Mouse (Mus musculus) MEL (cell line): ENCODE measurements around the gene Pdia2. TPM values are rescaled to one million over a fixed set of nuclear protein-coding genes. Genes with fewer than 3 reads are reported as not detected.

ENCODE experiments used
- DNase-seq: peaks from one replicate; pipeline ENCODE4 v3.0.0; 2011; ENCODE audit warnings: low read depth, low spot score
- H3K27ac ChIP-seq: 2 replicates; pipeline ENCODE4 v1.5.1; 2012; ENCODE audit warnings: low read depth, mild to moderate bottlenecking, control low read depth, low read length, moderate library complexity; ENCODE audit not compliant: control insufficient read depth
- H3K27me3 ChIP-seq, 2 experiments: fragments of 150-350 bp in 1 of 2; sonication (generic) in 1 of 2; 2 replicates each; pipeline ENCODE4 v1.6.1; 2012; ENCODE audit warnings: low read length in 2 of 2, mild to moderate bottlenecking in 2 of 2, improper control_type of control experiment in 1 of 2, moderate library complexity in 1 of 2; ENCODE audit not compliant: insufficient read depth in 2 of 2, control insufficient read depth in 1 of 2
- H3K36me3 ChIP-seq, 2 experiments: 2 replicates each; pipeline ENCODE4 v1.6.1; 2012 to 2014; ENCODE audit warnings: low read length in 2 of 2, improper control_type of control experiment in 1 of 2, inconsistent platforms in 1 of 2, mild to moderate bottlenecking in 1 of 2; ENCODE audit not compliant: insufficient read depth in 2 of 2, control insufficient read depth in 1 of 2
- H3K4me1 ChIP-seq, 2 experiments: fragments of 150-350 bp in 1 of 2; sonication (generic) in 1 of 2; 2 replicates each; pipeline ENCODE4 v1.6.1; 2012; ENCODE audit warnings: low read length in 2 of 2, improper control_type of control experiment in 1 of 2, mild to moderate bottlenecking in 1 of 2; ENCODE audit not compliant: insufficient read depth in 2 of 2, control insufficient read depth in 1 of 2
- H3K4me3 ChIP-seq, 2 experiments: fragments of 150-350 bp in 1 of 2; sonication (generic) in 1 of 2; 2 replicates each; pipeline ENCODE4 v1.5.1; 2012; ENCODE audit warnings: low read depth in 2 of 2, low read length in 2 of 2, mild to moderate bottlenecking in 2 of 2, moderate library complexity in 2 of 2, control low read depth in 1 of 2, improper control_type of control experiment in 1 of 2; ENCODE audit not compliant: control insufficient read depth in 1 of 2, insufficient read depth in 1 of 2
- H3K79me2 ChIP-seq: 2 replicates; pipeline ENCODE4 v1.6.1; 2012; ENCODE audit warnings: mild to moderate bottlenecking, low read length, moderate library complexity; ENCODE audit not compliant: control insufficient read depth, poor library complexity, insufficient read depth
- H3K9ac ChIP-seq: 2 replicates; pipeline ENCODE4 v1.6.1; 2012; ENCODE audit warnings: low read depth, mild to moderate bottlenecking, control low read depth, low read length, moderate library complexity; ENCODE audit not compliant: control insufficient read depth, poor library complexity, severe bottlenecking
- H3K9me3 ChIP-seq: fragments of 150-350 bp; sonication (generic); replicated peaks from 2 replicates; pipeline ENCODE4 v1.6.1; 2012; ENCODE audit warnings: mild to moderate bottlenecking, low read length, improper control_type of control experiment, moderate library complexity; ENCODE audit not compliant: insufficient read depth
- CHD1 ChIP-seq: IDR thresholded peaks from 2 replicates; pipeline ENCODE4 v1.6.1; 2012; ENCODE audit warnings: low read depth, mild to moderate bottlenecking, inconsistent platforms, low read length, improper control_type of control experiment
- CHD2 ChIP-seq: IDR thresholded peaks from 2 replicates; pipeline ENCODE4 v1.6.1; 2011; ENCODE audit warnings: low read length, improper control_type of control experiment
- CTCF ChIP-seq, 3 experiments: IDR thresholded peaks in 2 of 3; conservative IDR thresholded peaks in 1 of 3; 2 replicates each; pipeline ENCODE4 v1.5.1; 2011 to 2012; ENCODE audit warnings: low read length in 3 of 3, low read depth in 2 of 3, mild to moderate bottlenecking in 2 of 3, improper control_type of control experiment in 1 of 3, inconsistent platforms in 1 of 3, mixed read lengths in 1 of 3, moderate library complexity in 1 of 3; ENCODE audit not compliant: control insufficient read depth in 1 of 3, insufficient read depth in 1 of 3, poor library complexity in 1 of 3, severe bottlenecking in 1 of 3
- E2F4 ChIP-seq: IDR thresholded peaks from 2 replicates; pipeline ENCODE4 v1.6.1; 2011; ENCODE audit warnings: low read depth, low read length, improper control_type of control experiment, borderline replicate concordance
- ELF1 ChIP-seq: IDR thresholded peaks from 2 replicates; pipeline ENCODE4 v1.6.1; 2014; ENCODE audit warnings: low read depth, mild to moderate bottlenecking, inconsistent platforms, low read length, improper control_type of control experiment, moderate library complexity
- EP300 ChIP-seq, 2 experiments: IDR thresholded peaks; 2 replicates each; pipeline ENCODE4 v1.6.1; 2011; ENCODE audit warnings: improper control_type of control experiment in 2 of 2, low read length in 2 of 2, low read depth in 1 of 2, mild to moderate bottlenecking in 1 of 2
- ETS1 ChIP-seq: IDR thresholded peaks from 2 replicates; pipeline ENCODE4 v1.6.1; 2012; ENCODE audit warnings: low read depth, mild to moderate bottlenecking, inconsistent platforms, low read length, improper control_type of control experiment, moderate library complexity
- GABPA ChIP-seq: IDR thresholded peaks from 2 replicates; pipeline ENCODE4 v1.6.1; 2012; ENCODE audit warnings: low read depth, mild to moderate bottlenecking, inconsistent platforms, low read length, improper control_type of control experiment, moderate library complexity
- GATA1 ChIP-seq: IDR thresholded peaks from 2 replicates; pipeline ENCODE4 v1.6.1; 2011; ENCODE audit warnings: low read depth, low read length, improper control_type of control experiment
- HCFC1 ChIP-seq: IDR thresholded peaks from 2 replicates; pipeline ENCODE4 v1.6.1; 2012; ENCODE audit warnings: low read depth, mild to moderate bottlenecking, inconsistent platforms, low read length, improper control_type of control experiment, moderate library complexity
- JUND ChIP-seq: IDR thresholded peaks from 2 replicates; pipeline ENCODE4 v1.6.1; 2011; ENCODE audit warnings: low read depth, mild to moderate bottlenecking, improper control_type of control experiment, low read length
- MAFK ChIP-seq: IDR thresholded peaks from 2 replicates; pipeline ENCODE4 v1.6.1; 2011; ENCODE audit warnings: low read depth, mild to moderate bottlenecking, low read length, improper control_type of control experiment, borderline replicate concordance
- MAX ChIP-seq: IDR thresholded peaks from 2 replicates; pipeline ENCODE4 v1.6.1; 2011; ENCODE audit warnings: low read length, improper control_type of control experiment
- MAZ ChIP-seq: IDR thresholded peaks from 2 replicates; pipeline ENCODE4 v1.6.1; 2012; ENCODE audit warnings: low read depth, mild to moderate bottlenecking, inconsistent platforms, low read length, improper control_type of control experiment
- MEF2A ChIP-seq: IDR thresholded peaks from 2 replicates; pipeline ENCODE4 v1.6.1; 2014; ENCODE audit warnings: low read depth, mild to moderate bottlenecking, inconsistent platforms, low read length, improper control_type of control experiment; ENCODE audit not compliant: poor library complexity, insufficient replicate concordance, severe bottlenecking; ENCODE audit errors: extremely low read depth
- MXI1 ChIP-seq: IDR thresholded peaks from 2 replicates; pipeline ENCODE4 v1.6.1; 2011; ENCODE audit warnings: mild to moderate bottlenecking, low read depth, low read length, improper control_type of control experiment
- MYB ChIP-seq: IDR thresholded peaks from 2 replicates; pipeline ENCODE4 v1.6.1; 2011; ENCODE audit warnings: mild to moderate bottlenecking, low read depth, low read length, improper control_type of control experiment
- MYC ChIP-seq: IDR thresholded peaks from 2 replicates; pipeline ENCODE4 v1.6.1; 2011; ENCODE audit warnings: low read depth, mild to moderate bottlenecking, low read length, improper control_type of control experiment, moderate library complexity
- NELFE ChIP-seq: IDR thresholded peaks from 2 replicates; pipeline ENCODE4 v1.6.1; 2011; ENCODE audit warnings: low read depth, low read length, improper control_type of control experiment
- NRF1 ChIP-seq: IDR thresholded peaks from 2 replicates; pipeline ENCODE4 v1.6.1; 2014; ENCODE audit warnings: low read depth, mild to moderate bottlenecking, inconsistent platforms, low read length, improper control_type of control experiment, moderate library complexity; ENCODE audit not compliant: poor library complexity, insufficient read depth, severe bottlenecking
- POLR2A ChIP-seq, 2 experiments: IDR thresholded peaks; 2 replicates each; pipeline ENCODE4 v1.6.1; 2011 to 2012; ENCODE audit warnings: low read length in 2 of 2, mild to moderate bottlenecking in 2 of 2, control low read depth in 1 of 2, improper control_type of control experiment in 1 of 2, low read depth in 1 of 2, moderate library complexity in 1 of 2; ENCODE audit not compliant: control insufficient read depth in 1 of 2, insufficient read depth in 1 of 2, poor library complexity in 1 of 2
- POLR2AphosphoS2 ChIP-seq: IDR thresholded peaks from 2 replicates; pipeline ENCODE4 v1.6.1; 2011; ENCODE audit warnings: low read length, improper control_type of control experiment
- POLR2AphosphoS5 ChIP-seq: IDR thresholded peaks from 2 replicates; pipeline ENCODE4 v1.6.1; 2012; ENCODE audit warnings: low read depth, borderline replicate concordance, mild to moderate bottlenecking, inconsistent platforms, low read length, moderate library complexity, mixed read lengths
- RAD21 ChIP-seq: IDR thresholded peaks from 2 replicates; pipeline ENCODE4 v1.6.1; 2011; ENCODE audit warnings: mild to moderate bottlenecking, low read depth, low read length, improper control_type of control experiment
- RCOR1 ChIP-seq: IDR thresholded peaks from 2 replicates; pipeline ENCODE4 v1.6.1; 2012; ENCODE audit warnings: low read depth, mild to moderate bottlenecking, inconsistent platforms, low read length, improper control_type of control experiment
- SIN3A ChIP-seq: IDR thresholded peaks from 2 replicates; pipeline ENCODE4 v1.6.1; 2012; ENCODE audit warnings: low read length, improper control_type of control experiment, inconsistent platforms
- SMC3 ChIP-seq: IDR thresholded peaks from 2 replicates; pipeline ENCODE4 v1.6.1; 2011; ENCODE audit warnings: low read depth, low read length, improper control_type of control experiment
- TAL1 ChIP-seq: IDR thresholded peaks from 2 replicates; pipeline ENCODE4 v1.6.1; 2012; ENCODE audit warnings: mild to moderate bottlenecking, inconsistent platforms, low read length, moderate library complexity, mixed read lengths
- TBP ChIP-seq: IDR thresholded peaks from 2 replicates; pipeline ENCODE4 v1.8.0; 2011; ENCODE audit warnings: low read depth, low read length, improper control_type of control experiment
- TCF12 ChIP-seq: IDR thresholded peaks from 2 replicates; pipeline ENCODE4 v1.6.1; 2014; ENCODE audit warnings: low read depth, mild to moderate bottlenecking, inconsistent platforms, low read length, improper control_type of control experiment, moderate library complexity
- UBTF ChIP-seq: IDR thresholded peaks from 2 replicates; pipeline ENCODE4 v1.6.1; 2012; ENCODE audit warnings: low read depth, mild to moderate bottlenecking, inconsistent platforms, low read length, improper control_type of control experiment, moderate library complexity, borderline replicate concordance; ENCODE audit not compliant: insufficient read depth
- USF2 ChIP-seq, 2 experiments: IDR thresholded peaks; 2 replicates each; pipeline ENCODE4 v1.6.1; 2011 to 2012; ENCODE audit warnings: improper control_type of control experiment in 2 of 2, low read length in 2 of 2, borderline replicate concordance in 1 of 2, inconsistent platforms in 1 of 2, low read depth in 1 of 2, mild to moderate bottlenecking in 1 of 2; ENCODE audit not compliant: insufficient read depth in 1 of 2
- ZC3H11A ChIP-seq: IDR thresholded peaks from 2 replicates; pipeline ENCODE4 v1.6.1; 2012; ENCODE audit warnings: low read depth, mild to moderate bottlenecking, inconsistent platforms, low read length, improper control_type of control experiment
- ZKSCAN1 ChIP-seq: IDR thresholded peaks from 2 replicates; pipeline ENCODE4 v1.6.1; 2012; ENCODE audit warnings: low read depth, mild to moderate bottlenecking, inconsistent platforms, low read length, improper control_type of control experiment, moderate library complexity
- ZMIZ1 ChIP-seq: IDR thresholded peaks from 2 replicates; pipeline ENCODE4 v1.6.1; 2012; ENCODE audit warnings: low read depth, mild to moderate bottlenecking, inconsistent platforms, low read length, improper control_type of control experiment, moderate library complexity
- ZNF384 ChIP-seq: IDR thresholded peaks from 2 replicates; pipeline ENCODE4 v1.6.1; 2012; ENCODE audit warnings: low read depth, mild to moderate bottlenecking, inconsistent platforms, low read length, improper control_type of control experiment
- polyA plus RNA-seq, 2 experiments: library from polyadenylated mRNA; stranded (reverse) in 1 of 2; unstranded in 1 of 2; fragments of >175 nt in 1 of 2; fragments of >200 nt in 1 of 2; gene quantifications; 2 replicates each; pipeline versions ENCODE4 v1.2.1 to v1.2.4; 2012; ENCODE audit warnings: low replicate concordance in 2 of 2, low read depth in 1 of 2; ENCODE audit not compliant: insufficient read length in 2 of 2, insufficient read depth in 1 of 2, missing spikeins in 1 of 2
- total RNA-seq: library from RNA; depleted of rRNA; stranded (reverse); fragments of 300-350 nt; gene quantifications from 2 replicates; pipeline ENCODE4 v1.2.3, GENCODE M21; 2012

The Pdia2 gene
- total and polyA plus RNA-seq, 3 experiments = 11.2 to 13.6 TPM; not detected in 1

DNA sequence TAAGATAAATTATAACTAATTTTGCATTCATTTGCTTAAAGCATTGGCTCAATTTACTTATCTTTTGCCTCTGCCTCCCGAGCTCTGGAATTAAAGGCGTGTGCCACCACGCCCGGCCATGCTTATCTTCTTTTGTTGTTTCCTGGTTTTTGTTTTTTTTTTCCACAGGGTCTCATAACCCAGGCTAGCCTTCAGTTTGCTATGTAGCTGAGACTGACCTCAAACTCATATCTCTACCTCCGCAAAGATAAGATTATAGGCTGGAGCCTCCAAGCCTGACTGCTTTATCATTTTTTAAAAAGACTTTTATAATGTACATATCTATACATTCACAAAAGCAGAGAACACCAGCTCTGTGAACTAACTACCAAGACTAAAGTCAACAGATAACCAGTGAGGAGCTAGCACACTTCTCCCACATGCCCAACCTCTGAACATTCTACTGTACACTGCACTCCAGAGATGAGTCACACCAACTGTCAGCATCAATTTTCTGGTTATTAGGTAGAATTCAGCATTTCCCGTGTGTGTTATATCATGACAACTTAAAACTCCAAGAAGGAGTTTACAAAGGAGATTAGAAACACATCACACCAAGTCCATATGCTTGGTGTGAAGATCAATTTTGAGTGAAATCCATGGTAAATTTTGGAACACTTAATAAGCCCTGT is 41.4 kb upstream of the Pdia2 start:
- H3K4me1 ChIP-seq = peaks cover 14 to 38% of the 10 kb centered on the region in 2 experiments
- 0 out of 2 replicates have a peak, but pooled peaks have one; percentile 67 for TF ChIP-seq RCOR1
- TF ChIP-seq UBTF = no peak
- TF ChIP-seq MXI1 = peak; percentile 29
- TF ChIP-seq TAL1 = no peak
- TF ChIP-seq ZC3H11A = no peak
- TF ChIP-seq GABPA = no peak
- peak; percentile 71 for TF ChIP-seq EP300 (IDR thresholded peaks at IDR 0.05; ENCODE audit: low read depth in 1 of 2, low read length in 2 of 2)
- TF ChIP-seq NRF1 = no peak
- no peak for TF ChIP-seq TBP
- TF ChIP-seq ZMIZ1 = 0 out of 2 replicates have a peak, but pooled peaks have one; percentile 18
- TF ChIP-seq JUND = no peak
- TF ChIP-seq GATA1 = peak; percentile 95
- TF ChIP-seq POLR2AphosphoS2 = no peak
- peak; percentile 76 for TF ChIP-seq ETS1
- no peak for TF ChIP-seq POLR2A (IDR thresholded peaks at IDR 0.05; ENCODE audit: control insufficient read depth in 1 of 2, insufficient read depth in 1 of 2, low read depth in 1 of 2, low read length in 2 of 2, poor library complexity in 1 of 2)
- no peak for TF ChIP-seq MAFK
- no peak for TF ChIP-seq POLR2AphosphoS5
- TF ChIP-seq TCF12 = peak; percentile 53
- peak; percentile 15; the same call in 1 of the 2 replicates for TF ChIP-seq MYB
- no peak for TF ChIP-seq E2F4
- TF ChIP-seq RAD21 = no peak
- TF ChIP-seq NELFE = no peak
- no peak for TF ChIP-seq CHD1
- no peak; the same call in none of the 2 replicates for TF ChIP-seq SIN3A
- TF ChIP-seq CHD2 = no peak
- TF ChIP-seq CTCF (IDR thresholded peaks at IDR 0.05 in 2 of 3, conservative IDR thresholded peaks at IDR 0.05 in 1 of 3; ENCODE audit: control insufficient read depth in 1 of 3, insufficient read depth in 1 of 3, low read depth in 2 of 3, low read length in 3 of 3, poor library complexity in 1 of 3, severe bottlenecking in 1 of 3) = no peak
- no peak for TF ChIP-seq MEF2A
- peak; percentile 86 for TF ChIP-seq MYC
- peak; percentile 93 for TF ChIP-seq ZNF384
- no peak; the same call in 1 of the 2 replicates for TF ChIP-seq ZKSCAN1
- TF ChIP-seq HCFC1 = no peak
- TF ChIP-seq SMC3 = no peak
- no peak for TF ChIP-seq MAZ
- TF ChIP-seq ELF1 = 0 out of 2 replicates have a peak, but pooled peaks have one; percentile 30
- TF ChIP-seq MAX = 0 out of 2 replicates have a peak, but pooled peaks have one; percentile 16
- no peak for TF ChIP-seq USF2 (IDR thresholded peaks at IDR 0.05; ENCODE audit: borderline replicate concordance in 1 of 2, insufficient read depth in 1 of 2, low read depth in 1 of 2, low read length in 2 of 2)

More for the DNA sequence above, 41.4 kb upstream of the Pdia2 start:
- peak overlapping the region; percentile 93 for H3K27ac ChIP-seq
- peak; percentile 84 for DNase-seq
- no peaks in the 10 kb centered on the region for H3K27me3 ChIP-seq
- H3K9ac ChIP-seq = peak overlapping the region; percentile 32
- no peaks in the 10 kb centered on the region for H3K79me2 ChIP-seq
- no peaks in the 10 kb centered on the region for H3K9me3 ChIP-seq
- peak overlapping the region in 1 of 2 experiments; percentile 34; a peak in 3 of 4 replicates for H3K4me3 ChIP-seq
- peaks cover 0 to 34% of the 10 kb centered on the region in 2 experiments; a peak in 2 of 4 replicates for H3K36me3 ChIP-seq
